Mouse (Mus musculus) left cerebral cortex, adult 11 months (tissue): ENCODE measurements at regions not wholly inside any gene's neighbourhood (a gene's known extent, or its start where the extent isn't known, plus 50 kb on each side); places are given as distances from the start of the nearest gene placed in this dataset.

ENCODE experiments used
- DNase-seq: peaks from one replicate; pipeline ENCODE4 v3.0.0; 2022; ENCODE audit warnings: low spot score

DNA sequence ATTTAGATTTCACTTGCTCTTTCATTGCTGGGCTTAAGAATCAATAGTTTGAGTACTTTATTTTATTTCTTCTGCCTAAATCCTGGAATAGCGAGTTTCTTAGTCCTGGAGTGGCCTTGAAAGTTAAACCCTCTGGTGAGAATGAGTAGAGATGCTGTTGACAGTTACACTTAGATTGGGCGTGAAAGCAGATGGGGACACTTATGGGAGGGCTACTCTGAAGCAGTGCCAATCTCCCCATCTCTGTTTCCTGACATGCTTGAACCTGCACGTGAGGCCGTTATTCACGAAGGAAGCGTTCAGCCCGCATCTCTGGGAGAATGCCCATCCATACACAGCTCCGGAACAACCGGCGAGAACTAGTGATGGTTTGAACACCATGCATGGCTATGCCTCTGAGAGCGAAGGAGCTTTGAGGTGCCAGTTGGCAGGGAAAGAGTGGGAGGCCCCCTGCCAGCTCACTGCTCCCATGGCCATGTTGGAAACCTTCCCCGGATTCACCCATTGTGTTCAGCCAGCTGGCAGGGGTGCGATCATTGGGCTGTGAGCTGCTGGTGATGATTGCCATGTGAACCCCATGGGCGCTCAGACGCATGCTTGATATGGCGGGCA is 792.2 kb upstream of the Got2 start:
- DNase-seq: peak; percentile 4

- DNase-seq: no peak
These were observed 791.2 kb upstream of the Got2 start for GRCm38 (mm10) chr8:96679510-96679909.

DNA sequence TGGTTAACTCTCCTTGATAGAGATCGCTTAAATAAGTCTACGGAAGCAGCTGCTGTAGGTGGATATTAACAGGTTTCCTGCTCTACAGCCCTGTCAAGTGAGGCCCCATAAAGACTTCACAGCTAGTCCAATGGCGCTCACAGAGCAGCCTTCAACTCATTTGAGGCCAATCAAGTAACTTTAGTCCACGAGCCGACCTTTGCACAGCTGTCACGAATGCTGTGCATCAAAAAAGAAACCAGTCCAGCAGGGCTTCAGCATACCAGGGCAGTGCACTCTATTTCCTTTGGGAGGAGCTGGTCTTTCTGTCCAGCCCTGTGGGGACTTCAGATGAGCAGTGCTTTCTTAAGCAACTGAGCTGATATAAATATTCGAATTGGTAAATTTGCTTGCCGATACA is 786.4 kb upstream of the Got2 start:
- DNase-seq: no peak

DNA sequence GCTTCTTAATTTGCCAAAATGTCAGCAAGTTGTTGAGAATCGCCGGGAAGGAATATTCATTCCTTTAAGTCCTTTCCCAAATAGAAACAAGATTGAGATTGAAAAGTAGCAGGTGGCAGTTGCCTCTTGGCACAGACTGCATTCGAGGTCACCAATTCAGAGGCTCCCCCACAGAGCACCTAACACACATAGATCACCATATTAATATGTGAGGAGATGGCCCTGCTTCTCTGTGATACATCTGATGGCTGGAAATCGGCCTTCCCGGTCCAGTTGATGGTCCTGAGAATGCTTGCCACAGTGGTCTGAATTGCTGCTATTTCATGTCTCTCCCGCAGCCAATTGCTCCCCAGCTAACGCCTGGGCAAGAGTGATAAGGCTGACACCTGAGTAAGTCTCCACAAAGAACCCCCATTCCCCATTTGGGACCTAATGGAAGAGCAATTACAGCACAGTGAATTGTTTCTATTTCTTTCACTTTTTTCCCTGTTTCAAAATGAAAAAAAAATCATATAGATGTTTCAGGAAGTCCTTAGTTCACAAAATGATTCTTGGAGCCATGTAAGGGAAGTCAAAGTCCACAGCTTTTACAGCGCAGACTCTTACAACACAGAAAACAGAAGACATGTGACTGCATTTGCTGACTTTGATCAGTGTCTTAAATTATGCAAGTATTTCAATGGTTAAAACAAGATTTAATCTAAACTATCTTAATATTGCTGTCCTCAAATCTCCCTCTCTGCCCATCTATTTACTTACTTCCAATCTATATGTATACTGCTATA is 768.3 kb upstream of the Got2 start:
- DNase-seq: no peak

- DNase-seq: no peak
These were observed 759.4 kb upstream of the Got2 start for GRCm38 (mm10) chr8:96647743-96648142.
